27 mouse cellular contexts compared by ENCODE assay signal in genomic region chr3:122855149-122855548, GRCm38 (mm10). TPM values are rescaled to one million over a fixed set of nuclear protein-coding genes. Genes with fewer than 3 reads are reported as not detected.
A peak's percentile ranks its signal among the peaks of the same experiment; 100 is the strongest.
DNase-seq lines count a peak whose midpoint lies in the region; ATAC-seq and TF ChIP-seq lines count a peak whose summit lies in the region.
"Had no signal": no experiment of that assay in that cellular context is flagged by ENCODE, and none has a peak within 500 bp of the region (broad histone marks: within the 10 kb centered on the region; RNA-seq: fewer than 3 reads in every experiment).

No protein-coding gene starts in this region.

- no peak for ATAC-seq in heart, embryonic 12.5 days (ENCODE audit: insufficient number of reproducible peaks, low FRiP score)
- ATAC-seq in midbrain, embryonic 12.5 days (ENCODE audit: low FRiP score, low read depth), result 0 out of 2 replicates have a peak, but pooled peaks have one; percentile 56
- ATAC-seq in hindbrain, postnatal 0 days, result no peak

- TF ChIP-seq EP300 in heart, adult 2 months (IDR thresholded peaks at IDR 0.05; ENCODE audit: insufficient read depth, low read depth, low read length), result no peak
- no peak for TF ChIP-seq EP300 in ES-Bruce4 (IDR thresholded peaks at IDR 0.05; ENCODE audit: insufficient read depth, low read depth, low read length)

- no peaks in the 10 kb centered on the region for H3K9me3 ChIP-seq in heart, embryonic 12.5 days (replicated peaks)
- H3K9me3 ChIP-seq in midbrain, embryonic 12.5 days, result no peaks in the 10 kb centered on the region
- H3K9me3 ChIP-seq in midbrain, embryonic 10.5 days (replicated peaks), result no peaks in the 10 kb centered on the region
- H3K9me3 ChIP-seq in ES-Bruce4 (replicated peaks; ENCODE audit: control insufficient read depth, insufficient read depth, low read length, poor library complexity, severe bottlenecking), result no peaks in the 10 kb centered on the region
- H3K9me3 ChIP-seq in hindbrain, postnatal 0 days (ENCODE audit: low read length), result no peaks in the 10 kb centered on the region
- H3K9me3 ChIP-seq: G1E; hindbrain, embryonic 13.5 days; megakaryocyte, embryonic 14.5 days; stomach, embryonic 15.5 days had no signal

- no peaks in the 10 kb centered on the region for H3K27me3 ChIP-seq in heart, embryonic 12.5 days (replicated peaks)
- no peaks in the 10 kb centered on the region; the same call in 1 of the 2 replicates for H3K27me3 ChIP-seq in heart, adult 2 months (ENCODE audit: control insufficient read depth, insufficient read depth, low read length)
- no peaks in the 10 kb centered on the region for H3K27me3 ChIP-seq in midbrain, embryonic 12.5 days
- no peaks in the 10 kb centered on the region for H3K27me3 ChIP-seq in midbrain, embryonic 10.5 days (ENCODE audit: low read depth, poor library complexity, severe bottlenecking)
- no peaks in the 10 kb centered on the region; the same call in none of the 2 replicates for H3K27me3 ChIP-seq in ES-Bruce4 (ENCODE audit: control insufficient read depth, insufficient read depth, low read length, poor library complexity, severe bottlenecking)
- no peaks in the 10 kb centered on the region for H3K27me3 ChIP-seq in hindbrain, postnatal 0 days (ENCODE audit: insufficient read depth, low read length)
- H3K27me3 ChIP-seq: hindbrain, embryonic 13.5 days; megakaryocyte, embryonic 14.5 days; stomach, embryonic 15.5 days had no signal

- no peak for DNase-seq in heart, adult 2 months
- DNase-seq in midbrain, embryonic 10.5 days (ENCODE audit: low spot score), result no peak
- peak; percentile 16 for DNase-seq in R1 (ENCODE audit: low read depth, low spot score)
- no peak for DNase-seq in hindbrain, postnatal 0 days (ENCODE audit: low spot score)
- DNase-seq: adrenal gland, postnatal 25 days; cerebellum, adult 11 months; gastrocnemius, postnatal 36 days; kidney, adult 9 months; kidney, postnatal 36 days; layer of hippocampus, adult 9-11 months; lung, adult 18-20 months; lung, postnatal 14 days had no signal

- TF ChIP-seq POLR2A in heart, adult 2 months (IDR thresholded peaks at IDR 0.05; ENCODE audit: insufficient read depth, low read depth, low read length), result no peak
- no peak for TF ChIP-seq POLR2A in ES-Bruce4 (IDR thresholded peaks at IDR 0.05; ENCODE audit: insufficient read depth, low read length)

- no peak for TF ChIP-seq CTCF in heart, adult 2 months (IDR thresholded peaks at IDR 0.05)
- TF ChIP-seq CTCF in ES-Bruce4 (IDR thresholded peaks at IDR 0.05; ENCODE audit: low read depth, low read length), result no peak
- TF ChIP-seq CTCF in hindbrain, postnatal 0 days (IDR thresholded peaks at IDR 0.05; ENCODE audit: low read depth), result no peak

- H3K79me2 ChIP-seq in heart, adult 2 months (replicated peaks; ENCODE audit: control insufficient read depth, insufficient read depth, low read length), result no peaks in the 10 kb centered on the region

- WGBS in heart, embryonic 12.5 days, result 51% methylated on average over 11 of the region's 11 CpGs
- 60% methylated on average over 11 of the region's 11 CpGs for WGBS in heart, adult 2 months
- WGBS in midbrain, embryonic 12.5 days, result 41% methylated on average over 11 of the region's 11 CpGs
- WGBS in midbrain, embryonic 10.5 days, result 48% methylated on average over 11 of the region's 11 CpGs
- 40% methylated on average over 11 of the region's 11 CpGs for WGBS in hindbrain, postnatal 0 days

- 0 out of 2 replicates have a peak, but pooled peaks cover 2% of the 10 kb centered on the region for H3K36me3 ChIP-seq in heart, embryonic 12.5 days
- no peaks in the 10 kb centered on the region for H3K36me3 ChIP-seq in heart, adult 2 months (ENCODE audit: control insufficient read depth, insufficient read depth, low read length)
- H3K36me3 ChIP-seq in midbrain, embryonic 12.5 days, result 0 out of 2 replicates have a peak, but pooled peaks cover 6% of the 10 kb centered on the region
- peaks cover 9% of the 10 kb centered on the region; the same call in 1 of the 2 replicates for H3K36me3 ChIP-seq in midbrain, embryonic 10.5 days
- no peaks in the 10 kb centered on the region for H3K36me3 ChIP-seq in ES-Bruce4 (ENCODE audit: control insufficient read depth, insufficient read depth, low read length, poor library complexity, severe bottlenecking)
- no peaks in the 10 kb centered on the region for H3K36me3 ChIP-seq in hindbrain, postnatal 0 days (ENCODE audit: insufficient read depth, low read length)
- H3K36me3 ChIP-seq: G1E; hindbrain, embryonic 13.5 days had no signal

- H3K4me3 ChIP-seq in heart, embryonic 12.5 days, result no peak overlapping the region
- no peak overlapping the region for H3K4me3 ChIP-seq in heart, adult 2 months
- H3K4me3 ChIP-seq in midbrain, embryonic 12.5 days, result no peak overlapping the region
- H3K4me3 ChIP-seq in midbrain, embryonic 10.5 days, result no peak overlapping the region
- peak overlapping the region; percentile 44; the same call in 1 of the 2 replicates for H3K4me3 ChIP-seq in ES-Bruce4 (ENCODE audit: low read depth, low read length)
- no peak overlapping the region for H3K4me3 ChIP-seq in hindbrain, postnatal 0 days (ENCODE audit: low read length)
- H3K4me3 ChIP-seq: hindbrain, embryonic 13.5 days; megakaryocyte, embryonic 14.5 days; myocyte; stomach, embryonic 15.5 days had no signal

- no peaks in the 10 kb centered on the region for H3K4me1 ChIP-seq in heart, embryonic 12.5 days (replicated peaks)
- no peaks in the 10 kb centered on the region for H3K4me1 ChIP-seq in heart, adult 2 months (ENCODE audit: control insufficient read depth, insufficient read depth, low read length)
- no peaks in the 10 kb centered on the region for H3K4me1 ChIP-seq in midbrain, embryonic 12.5 days
- peaks cover 6% of the 10 kb centered on the region for H3K4me1 ChIP-seq in midbrain, embryonic 10.5 days
- no peaks in the 10 kb centered on the region for H3K4me1 ChIP-seq in ES-Bruce4 (ENCODE audit: control insufficient read depth, insufficient read depth, low read length)
- H3K4me1 ChIP-seq in hindbrain, postnatal 0 days (ENCODE audit: insufficient read depth, low read length), result no peaks in the 10 kb centered on the region
- H3K4me1 ChIP-seq: hindbrain, embryonic 13.5 days; megakaryocyte, embryonic 14.5 days; stomach, embryonic 15.5 days had no signal

- H3K4me2 ChIP-seq in heart, embryonic 12.5 days, result 0 out of 2 replicates have a peak overlapping the region, but pooled peaks have one; percentile 1
- H3K4me2 ChIP-seq in midbrain, embryonic 12.5 days (replicated peaks), result no peak overlapping the region
- H3K4me2 ChIP-seq in hindbrain, postnatal 0 days (ENCODE audit: low read depth, low read length), result no peak overlapping the region
- H3K4me2 ChIP-seq: hindbrain, embryonic 13.5 days; liver, embryonic 11.5 days; stomach, embryonic 15.5 days had no signal

- intact Hi-C loops in heart, adult 2 months (cut with DNase I), result no loop called here

- no peak overlapping the region for H3K27ac ChIP-seq in heart, embryonic 12.5 days (ENCODE audit: poor library complexity, severe bottlenecking)
- H3K27ac ChIP-seq in heart, adult 2 months, result no peak overlapping the region
- H3K27ac ChIP-seq in midbrain, embryonic 12.5 days (replicated peaks), result no peak overlapping the region
- no peak overlapping the region for H3K27ac ChIP-seq in midbrain, embryonic 10.5 days (replicated peaks)
- H3K27ac ChIP-seq in ES-Bruce4 (ENCODE audit: insufficient read depth, low read length), result no peak overlapping the region
- no peak overlapping the region for H3K27ac ChIP-seq in hindbrain, postnatal 0 days
- H3K27ac ChIP-seq: hindbrain, embryonic 13.5 days; stomach, embryonic 15.5 days had no signal

- H3K9ac ChIP-seq in heart, embryonic 12.5 days, result no peak overlapping the region
- H3K9ac ChIP-seq in heart, adult 2 months (ENCODE audit: low read depth, low read length), result no peak overlapping the region
- H3K9ac ChIP-seq in midbrain, embryonic 12.5 days (replicated peaks), result no peak overlapping the region
- H3K9ac ChIP-seq in ES-Bruce4 (ENCODE audit: low read depth, poor library complexity, severe bottlenecking), result no peak overlapping the region; the same call in 1 of the 2 replicates
- no peak overlapping the region for H3K9ac ChIP-seq in hindbrain, postnatal 0 days (replicated peaks; ENCODE audit: low read length)
- H3K9ac ChIP-seq: hindbrain, embryonic 13.5 days; stomach, embryonic 15.5 days had no signal

RNA-seq across cellular contexts. Expression of gene Fabp2, which starts 39.7 kb away (rescaled TPM):
- polyA plus RNA-seq in heart, embryonic 12.5 days (2016; fragmentation: Nextera tagmentation; extraction: Ambion mirVana), result not detected in 2 replicates
- total RNA-seq in heart, adult 2 months (2021), result not detected
- polyA plus RNA-seq in heart, adult 2 months (2012; rRNA removed), result not detected in 2 replicates
- polyA plus RNA-seq in midbrain, embryonic 12.5 days (2016; fragmentation: Nextera tagmentation; extraction: Ambion mirVana), result not detected in 2 replicates
- not detected in 2 replicates for polyA plus RNA-seq in midbrain, embryonic 10.5 days (2016; fragmentation: Nextera tagmentation; extraction: Ambion mirVana)
- not detected in 2 replicates for polyA plus RNA-seq in ES-Bruce4 (2011; ENCODE audit: insufficient read depth, insufficient read length, low read depth, missing spikeins)
- not detected in 2 replicates for total RNA-seq in hindbrain, postnatal 0 days (2014; rRNA removed)
- not detected in 2 replicates for polyA plus RNA-seq in hindbrain, postnatal 0 days (2015; fragmentation: Nextera tagmentation; extraction: Ambion mirVana)
- total RNA-seq: adrenal gland, postnatal 25 days; G1E; gastrocnemius, postnatal 36 days; left cerebral cortex, adult 8-10 months had no signal
- polyA plus RNA-seq: C2C12; forebrain, embryonic 11.5 days; G1E; heart, postnatal 0 days; hindbrain, embryonic 13.5 days; limb, embryonic 11.5 days; myocyte; neural tube, embryonic 14.5 days had no signal
